ENCODE assay signal across 8 mouse cellular contexts in the genomic region with DNA sequence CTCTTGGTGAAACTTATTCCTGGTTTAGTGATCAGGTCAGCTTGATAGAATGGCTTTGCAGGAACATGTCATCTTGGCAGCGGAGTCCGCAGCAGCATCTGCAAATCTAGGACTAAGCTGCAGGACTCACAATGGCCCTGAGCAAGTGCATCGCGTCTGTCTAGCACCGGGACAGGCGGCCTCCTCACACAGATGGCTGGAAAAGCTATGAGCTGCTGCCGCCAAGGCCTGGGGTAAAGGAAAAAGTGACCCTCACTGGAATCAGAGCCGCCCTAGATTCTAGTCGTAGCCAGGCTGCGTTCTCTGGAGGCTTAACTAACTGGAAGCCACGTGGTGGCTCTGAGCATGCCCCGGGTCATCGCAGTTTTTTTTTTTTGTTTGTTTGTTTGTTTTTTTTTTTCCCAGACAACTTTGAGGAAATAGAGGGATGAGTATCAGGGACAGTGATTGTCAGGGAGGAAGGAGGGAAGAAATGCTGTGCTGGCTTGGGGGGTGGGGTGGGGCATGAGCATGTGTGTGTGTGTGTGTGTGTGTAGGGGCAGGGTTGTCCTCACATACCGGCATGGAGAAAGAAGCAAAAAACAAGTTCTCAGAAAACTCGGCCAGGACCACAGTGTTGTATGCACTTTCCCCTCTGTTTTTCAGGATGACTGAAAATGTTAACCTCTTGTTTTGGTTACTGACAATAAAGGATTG. TPM values are rescaled to one million over a fixed set of nuclear protein-coding genes. Genes with fewer than 3 reads are reported as not detected.
DNase-seq lines count a peak whose midpoint lies in the region; ATAC-seq lines count a peak whose summit lies in the region.

No protein-coding gene starts in this region.

- H3K9me3 ChIP-seq in kidney, embryonic 16.5 days (ENCODE audit: low read length), result no peaks in the 10 kb centered on the region
- H3K9me3 ChIP-seq in kidney, embryonic 14.5 days (ENCODE audit: control insufficient read depth, low read length), result no peaks in the 10 kb centered on the region
- H3K9me3 ChIP-seq in liver, embryonic 12.5 days (replicated peaks), result no peaks in the 10 kb centered on the region

- H3K27ac ChIP-seq in kidney, embryonic 16.5 days (ENCODE audit: low read length), result no peak overlapping the region
- no peak overlapping the region for H3K27ac ChIP-seq in kidney, embryonic 14.5 days (ENCODE audit: low read depth, low read length)
- no peak overlapping the region for H3K27ac ChIP-seq in liver, embryonic 12.5 days

- DNase-seq in cerebellum, postnatal 36 days, result peak; percentile 28 to 33
- peak; percentile 29 to 39 for DNase-seq in heart, adult 9 months (ENCODE audit: low spot score in 2 of 2)
- DNase-seq in B cell, adult 2 months, result no peak
- DNase-seq in ovary, postnatal 10 days (ENCODE audit: low spot score), result no peak

- peak overlapping the region; percentile 25 for H3K4me2 ChIP-seq in kidney, embryonic 16.5 days (replicated peaks; ENCODE audit: low read depth, low read length)
- H3K4me2 ChIP-seq in kidney, embryonic 14.5 days (replicated peaks; ENCODE audit: low read depth, low read length), result no peak overlapping the region
- 0 out of 2 replicates have a peak overlapping the region, but pooled peaks have one; percentile 3 for H3K4me2 ChIP-seq in liver, embryonic 12.5 days

- WGBS in kidney, embryonic 16.5 days, result 31% methylated on average over 15 of the region's 15 CpGs
- WGBS in kidney, embryonic 14.5 days, result 35% methylated on average over 15 of the region's 15 CpGs
- 33% methylated on average over 15 of the region's 15 CpGs for WGBS in liver, embryonic 12.5 days (ENCODE audit: insufficient replicate concordance)

- H3K36me3 ChIP-seq in kidney, embryonic 16.5 days (ENCODE audit: insufficient read depth, low read length), result no peaks in the 10 kb centered on the region
- H3K36me3 ChIP-seq in kidney, embryonic 14.5 days (ENCODE audit: control insufficient read depth, insufficient read depth, low read length), result no peaks in the 10 kb centered on the region
- no peaks in the 10 kb centered on the region for H3K36me3 ChIP-seq in liver, embryonic 12.5 days

- H3K4me3 ChIP-seq in kidney, embryonic 16.5 days (ENCODE audit: low read length), result no peak overlapping the region
- H3K4me3 ChIP-seq in kidney, embryonic 14.5 days (ENCODE audit: low read length), result no peak overlapping the region
- no peak overlapping the region for H3K4me3 ChIP-seq in liver, embryonic 12.5 days

- no peaks in the 10 kb centered on the region for H3K27me3 ChIP-seq in kidney, embryonic 16.5 days (ENCODE audit: insufficient read depth, low read length)
- no peaks in the 10 kb centered on the region for H3K27me3 ChIP-seq in kidney, embryonic 14.5 days (ENCODE audit: control insufficient read depth, insufficient read depth, low read length)
- H3K27me3 ChIP-seq in liver, embryonic 12.5 days (replicated peaks), result no peaks in the 10 kb centered on the region

- H3K4me1 ChIP-seq in kidney, embryonic 16.5 days (ENCODE audit: insufficient read depth, low read length), result peaks cover 3% of the 10 kb centered on the region; the same call in 1 of the 2 replicates
- no peaks in the 10 kb centered on the region for H3K4me1 ChIP-seq in kidney, embryonic 14.5 days (ENCODE audit: control insufficient read depth, insufficient read depth, low read length)
- no peaks in the 10 kb centered on the region for H3K4me1 ChIP-seq in liver, embryonic 12.5 days

- ATAC-seq in kidney, embryonic 16.5 days (ENCODE audit: low FRiP score, low TSS enrichment), result no peak; the same call in 1 of the 2 replicates
- ATAC-seq in kidney, embryonic 14.5 days (ENCODE audit: low FRiP score, low TSS enrichment), result no peak
- ATAC-seq in liver, embryonic 12.5 days, result no peak
- ATAC-seq in megakaryocyte progenitor cell, adult 5-6 weeks (replicated peaks; ENCODE audit: poor library complexity), result no peak

- H3K9ac ChIP-seq in kidney, embryonic 16.5 days (replicated peaks; ENCODE audit: low read length), result no peak overlapping the region
- no peak overlapping the region for H3K9ac ChIP-seq in kidney, embryonic 14.5 days (ENCODE audit: low read depth, low read length)
- H3K9ac ChIP-seq in liver, embryonic 12.5 days, result no peak overlapping the region

RNA-seq across cellular contexts. Expression of a gene that starts 37.7 kb away (rescaled TPM):
- polyA plus RNA-seq in kidney, embryonic 16.5 days (2015; fragmentation: Nextera tagmentation; extraction: Ambion mirVana), result 80.9 and 86.7 TPM in 2 replicates
- polyA plus RNA-seq in kidney, embryonic 14.5 days (2014; fragmentation: Nextera tagmentation; extraction: Ambion mirVana), result 72.7 and 76.7 TPM in 2 replicates
- 44.1 and 45.4 TPM in 2 replicates for polyA plus RNA-seq in liver, embryonic 12.5 days (2016; fragmentation: Nextera tagmentation; extraction: Ambion mirVana)
- 41.5 and 42.1 TPM in 2 replicates for total RNA-seq in megakaryocyte progenitor cell, adult 5-6 weeks (2015)
- 39.9 and 43.1 TPM in 2 replicates for total RNA-seq in megakaryocyte progenitor cell, adult 5-6 weeks (2017)

Comparison
In these comparisons a context has a peak if more than half of its experiments do, and no peak if none do; other contexts are left out.
1. DNase-seq: peak in cerebellum, postnatal 36 days (2 of 2) and heart, adult 9 months (2 of 2); none in B cell, adult 2 months (0 of 2) and ovary, postnatal 10 days (single experiment).